Mouse (Mus musculus): ENCODE measurements at regions not wholly inside any gene's neighbourhood (a gene's known extent, or its start where the extent isn't known, plus 50 kb on each side); places are given as distances from the start of the nearest gene placed in this dataset.

GRCm38 (mm10) chr3:45238457-45238856 lies 139.7 kb upstream of the Pcdh10 start:
- TF ChIP-seq CTCF (IDR thresholded peaks at IDR 0.05; ENCODE audit: control insufficient read depth, insufficient read depth, insufficient read length) (no peak), MYOG (IDR thresholded peaks at IDR 0.05; ENCODE audit: control insufficient read depth, extremely low read depth, insufficient read length) (no peak), CEBPB (IDR thresholded peaks at IDR 0.05; ENCODE audit: low read depth) (no peak), MAX (IDR thresholded peaks at IDR 0.05) (no peak), MYOD1 (IDR thresholded peaks at IDR 0.05; ENCODE audit: control insufficient read depth, insufficient read length, low read depth) (no peak)
